Mouse (Mus musculus) heart, postnatal 0 days (tissue): ENCODE results near the gene Antxr1.

Experiments
- CTCF ChIP-seq: IDR thresholded peaks from 2 replicates; pipeline ENCODE4 v1.5.1; 2016; ENCODE audit warnings: antibody characterized with exemption, control low read depth, low read depth
- EP300 ChIP-seq: IDR thresholded peaks from 2 replicates; pipeline ENCODE4 v1.6.1; 2016; ENCODE audit warnings: antibody characterized with exemption, low read depth

GRCm38 (mm10) chr6:87222854-87223631 lies 112.6 kb downstream of the Antxr1 start:
- TF ChIP-seq CTCF (no peak), EP300 (no peak)
